Mouse (Mus musculus) liver, embryonic 11.5 days (tissue): Measurements from ENCODE around the gene Ptprn2. TPM values are rescaled to one million over a fixed set of nuclear protein-coding genes. Genes with fewer than 3 reads are reported as not detected.

Source experiments
- ATAC-seq: fragments of 200-750 bp; cut with Nextera tagmentation; replicated peaks from 2 replicates; pipeline ENCODE4 v1.8.0; 2017; ENCODE audit warnings: moderate number of reproducible peaks, mild to moderate bottlenecking, moderate TSS enrichment, moderate library complexity; ENCODE audit not compliant: low FRiP score
- DNase-seq: peaks from one replicate; pipeline ENCODE4 v3.0.0-alpha.2; 2017; ENCODE audit warnings: low spot score
- H3K27ac ChIP-seq: fragments of 300-500 bp; sonication (generic); 2 replicates; pipeline ENCODE4 v1.5.1; 2014; ENCODE audit warnings: mild to moderate bottlenecking, low read depth, low read length, control low read depth
- H3K27me3 ChIP-seq: fragments of 300-500 bp; sonication (generic); replicated peaks from 2 replicates; pipeline ENCODE4 v1.6.1; 2014; ENCODE audit warnings: low read length, mixed read lengths; ENCODE audit not compliant: control insufficient read depth, insufficient read depth
- H3K36me3 ChIP-seq: fragments of 300-500 bp; sonication (generic); 2 replicates; pipeline ENCODE4 v1.6.1; 2014; ENCODE audit warnings: mild to moderate bottlenecking, low read length, moderate library complexity, mixed read lengths; ENCODE audit not compliant: control insufficient read depth, insufficient read depth
- H3K4me1 ChIP-seq: fragments of 300-500 bp; sonication (generic); replicated peaks from 2 replicates; pipeline ENCODE4 v1.6.1; 2014; ENCODE audit warnings: low read length, mixed read lengths; ENCODE audit not compliant: control insufficient read depth, insufficient read depth
- H3K4me2 ChIP-seq: fragments of 300-500 bp; sonication (generic); 2 replicates; pipeline ENCODE4 v1.6.1; 2014; ENCODE audit warnings: mild to moderate bottlenecking, control low read depth, moderate library complexity
- H3K4me3 ChIP-seq: fragments of 300-500 bp; sonication (generic); 2 replicates; pipeline ENCODE4 v1.5.1; 2014; ENCODE audit warnings: low read depth, low read length, control low read depth
- H3K9ac ChIP-seq: fragments of 300-500 bp; sonication (generic); 2 replicates; pipeline ENCODE4 v1.6.1; 2014; ENCODE audit warnings: low read depth, low read length, control low read depth
- H3K9me3 ChIP-seq: fragments of 300-500 bp; sonication (generic); 2 replicates; pipeline ENCODE4 v1.6.1; 2016; ENCODE audit warnings: low read length, inconsistent platforms, mixed read lengths; ENCODE audit not compliant: control insufficient read depth
- WGBS: fragments of 180-500 bp; shearing (Covaris S2); extraction: QIAGEN DNeasy Blood & Tissue Kit; methylation state at CpG from one replicate; pipeline ENCODE4 v1.1.7; 2014; 5-methylcytosine and 5-hydroxymethylcytosine counted together
- polyA plus RNA-seq: library from polyadenylated mRNA; unstranded; fragments of >200 nt; fragmentation: Nextera tagmentation; extraction: Ambion mirVana; gene quantifications from 2 replicates; pipeline ENCODE4 v1.2.1, GENCODE M21; 2014

Gene Ptprn2
- polyA plus RNA-seq, 1 experiment from 2014 or later, result 0.11 TPM

DNA sequence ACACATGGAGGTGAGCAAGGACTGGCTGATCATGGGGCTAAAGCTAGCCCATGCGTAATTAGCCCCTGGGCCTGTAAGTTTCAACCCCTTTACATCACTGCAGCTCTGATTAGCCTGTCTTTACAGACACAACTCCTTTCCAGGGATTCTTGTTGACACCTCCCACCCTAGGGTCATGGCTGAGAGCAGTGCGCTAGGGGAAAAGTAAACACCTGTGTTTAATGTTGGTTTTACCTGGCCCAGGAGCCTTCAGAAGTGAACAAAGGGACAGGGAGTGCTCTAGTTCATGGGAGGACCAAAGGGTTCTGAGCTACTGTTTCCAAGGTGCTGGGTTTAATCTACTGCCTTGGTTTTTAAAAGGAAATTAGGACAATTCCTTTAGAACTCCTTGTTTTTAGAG is 100.6 kb downstream of the Ptprn2 start:
- DNase-seq (no peak), ATAC-seq (no peak)
- 73% methylated on average over 2 of the region's 2 CpGs for WGBS
- Histone ChIP-seq H3K36me3 (no peaks in the 10 kb centered on the region), H3K4me1 (no peaks in the 10 kb centered on the region), H3K9me3 (no peaks in the 10 kb centered on the region), H3K4me2 (no peak overlapping the region), H3K27ac (no peak overlapping the region), H3K9ac (no peak overlapping the region), H3K27me3 (no peaks in the 10 kb centered on the region), H3K4me3 (no peak overlapping the region)

DNA sequence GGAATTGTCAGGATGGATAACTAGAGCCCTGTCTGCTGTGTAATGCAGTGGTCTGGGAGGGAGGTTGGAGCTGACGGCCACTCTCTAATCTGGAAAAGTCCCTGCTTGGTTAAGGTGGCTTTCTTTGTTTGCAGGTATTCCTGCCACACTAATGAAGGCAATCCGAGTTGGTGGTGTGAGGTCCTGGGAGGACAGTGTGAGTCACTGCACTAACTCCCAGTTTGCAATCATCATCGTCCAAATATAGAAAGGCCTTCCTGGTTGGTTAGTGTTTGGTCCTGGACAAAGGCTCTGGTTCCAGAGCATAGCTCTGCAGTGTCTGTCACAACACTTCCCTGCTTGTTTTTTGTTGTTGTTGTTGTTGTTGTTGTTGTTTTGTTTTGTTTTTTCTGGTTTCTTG is 102.0 kb downstream of the Ptprn2 start:
- no peak overlapping the region for H3K27ac ChIP-seq
- no peak overlapping the region for H3K4me3 ChIP-seq
- H3K9me3 ChIP-seq, result no peaks in the 10 kb centered on the region
- no peaks in the 10 kb centered on the region for H3K27me3 ChIP-seq
- no peak overlapping the region for H3K9ac ChIP-seq
- no peaks in the 10 kb centered on the region for H3K36me3 ChIP-seq
- ATAC-seq (no peak), DNase-seq (no peak)
- no peaks in the 10 kb centered on the region for H3K4me1 ChIP-seq
- 55% methylated on average over 3 of the region's 3 CpGs for WGBS
- H3K4me2 ChIP-seq, result no peak overlapping the region

DNA sequence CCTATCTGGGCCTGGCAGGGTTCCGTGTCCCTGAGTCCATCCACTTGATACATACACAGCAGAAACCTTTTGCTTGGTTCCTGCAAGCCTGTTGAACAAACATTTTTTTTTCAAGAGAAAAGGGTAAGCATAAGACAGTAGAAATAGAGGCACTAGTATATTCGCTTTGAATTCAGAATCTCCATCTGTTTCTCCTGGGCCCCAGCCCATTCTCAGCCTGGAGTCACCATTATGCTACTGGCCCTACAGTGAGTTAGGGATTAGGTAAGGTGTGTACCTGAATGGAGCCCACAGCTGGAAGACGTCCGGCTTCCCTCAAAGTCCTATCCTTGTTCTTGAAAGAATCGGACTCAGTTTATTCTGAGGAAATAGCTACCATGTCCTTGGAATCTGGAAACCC is 104.6 kb downstream of the Ptprn2 start:
- no peak overlapping the region for H3K9ac ChIP-seq
- no peak for ATAC-seq
- 86% methylated on average over 5 of the region's 5 CpGs for WGBS

DNA sequence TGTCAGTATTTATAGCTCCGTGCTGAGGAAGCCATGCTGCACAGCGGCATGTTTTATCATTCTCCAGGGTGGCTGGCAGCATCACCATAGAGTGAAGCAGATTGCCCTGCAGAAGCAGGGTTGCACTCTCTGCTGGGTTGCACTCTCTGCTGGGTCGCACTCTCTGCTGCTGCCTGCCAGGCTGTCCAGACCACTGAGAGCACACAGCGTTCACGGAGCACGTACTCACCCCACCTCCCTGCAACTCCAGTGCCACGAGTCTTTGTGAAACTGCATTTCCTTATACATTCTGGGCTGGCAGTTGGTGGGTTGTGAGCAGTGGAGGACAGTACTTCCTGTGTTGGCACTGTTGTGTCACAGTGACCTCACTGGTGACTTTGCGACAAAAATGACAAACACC is 108.9 kb downstream of the Ptprn2 start:
- no peaks in the 10 kb centered on the region for H3K4me1 ChIP-seq
- H3K27ac ChIP-seq, result no peak overlapping the region
- ATAC-seq (no peak), DNase-seq (no peak)
- H3K36me3 ChIP-seq, result no peaks in the 10 kb centered on the region
- H3K4me2 ChIP-seq, result no peak overlapping the region
- H3K27me3 ChIP-seq, result no peaks in the 10 kb centered on the region
- 78% methylated on average over 8 of the region's 8 CpGs for WGBS
- H3K4me3 ChIP-seq, result no peak overlapping the region
- no peaks in the 10 kb centered on the region for H3K9me3 ChIP-seq
- H3K9ac ChIP-seq, result no peak overlapping the region

More for the DNA sequence above, 104.6 kb downstream of the Ptprn2 start:
- no peak for DNase-seq
- Histone ChIP-seq H3K27me3 (no peaks in the 10 kb centered on the region), H3K27ac (no peak overlapping the region), H3K4me1 (no peaks in the 10 kb centered on the region), H3K4me3 (no peak overlapping the region), H3K9me3 (no peaks in the 10 kb centered on the region), H3K4me2 (no peak overlapping the region), H3K36me3 (no peaks in the 10 kb centered on the region)

DNA sequence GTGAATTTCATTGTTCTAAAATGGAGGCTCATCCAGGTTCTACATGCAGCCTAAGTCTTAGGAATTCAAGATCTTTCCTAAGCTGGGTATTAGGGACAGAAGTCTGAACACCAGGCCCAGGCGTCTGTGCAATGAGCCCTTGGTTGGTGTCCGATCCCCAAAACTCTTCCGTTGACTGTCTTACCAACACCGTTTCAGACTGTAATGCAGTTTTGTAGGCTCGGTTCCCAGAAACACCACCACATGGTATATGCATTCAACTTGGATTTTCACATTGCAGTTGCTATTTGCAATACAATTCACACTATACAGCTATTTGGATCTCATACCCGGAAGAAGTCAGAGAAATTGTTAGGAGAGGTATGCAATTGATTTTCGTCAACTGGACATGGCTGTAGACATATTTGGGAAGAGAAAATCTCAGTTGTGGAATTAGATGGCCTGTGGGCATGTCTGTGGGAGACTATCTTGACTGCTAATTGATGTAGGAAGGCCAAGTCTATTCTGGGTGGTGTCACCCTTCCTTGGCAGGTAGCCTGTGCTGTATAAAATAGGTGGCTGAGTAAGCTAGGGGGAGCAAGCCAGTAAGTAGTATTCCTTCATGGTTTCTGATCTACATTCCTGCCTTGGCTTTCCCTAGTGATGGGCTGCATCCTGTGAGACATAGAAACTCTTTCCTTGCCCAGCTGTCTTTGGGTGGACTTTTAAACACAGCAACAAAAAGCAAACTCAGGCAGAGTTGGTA is 109.5 kb downstream of the Ptprn2 start:
- H3K4me1 ChIP-seq, result no peaks in the 10 kb centered on the region
- H3K9me3 ChIP-seq, result no peaks in the 10 kb centered on the region
- no peak overlapping the region for H3K9ac ChIP-seq
- H3K27me3 ChIP-seq, result no peaks in the 10 kb centered on the region
- H3K4me2 ChIP-seq, result no peak overlapping the region
- H3K27ac ChIP-seq, result no peak overlapping the region
- ATAC-seq (no peak), DNase-seq (no peak)
- no peaks in the 10 kb centered on the region for H3K36me3 ChIP-seq
- 89% methylated on average over 7 of the region's 7 CpGs for WGBS
- no peak overlapping the region for H3K4me3 ChIP-seq

DNA sequence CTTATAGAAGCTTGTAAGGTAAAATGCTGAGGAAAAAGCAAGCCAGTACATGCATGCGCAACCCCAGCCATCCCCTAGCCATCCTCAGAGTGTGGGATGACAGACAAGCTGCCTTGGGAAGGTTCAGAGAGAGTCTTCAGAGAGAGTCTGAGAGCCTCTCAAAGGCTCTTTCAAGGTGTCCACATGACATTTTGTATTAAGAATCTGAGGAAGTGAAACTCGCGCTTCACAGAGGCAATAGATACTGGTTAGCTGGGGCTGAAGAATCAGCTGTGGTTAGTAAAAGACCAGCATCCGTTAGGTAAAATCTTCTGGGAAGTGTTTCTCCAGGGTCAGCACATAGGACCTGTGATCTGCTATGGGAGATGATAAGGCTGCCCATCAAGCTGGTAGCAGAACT is 110.2 kb downstream of the Ptprn2 start:
- H3K4me1 ChIP-seq, result no peaks in the 10 kb centered on the region
- ATAC-seq (no peak), DNase-seq (no peak)
- H3K27ac ChIP-seq, result no peak overlapping the region
- no peaks in the 10 kb centered on the region for H3K27me3 ChIP-seq
- H3K9ac ChIP-seq, result no peak overlapping the region
- H3K9me3 ChIP-seq, result no peaks in the 10 kb centered on the region
- H3K4me2 ChIP-seq, result no peak overlapping the region
- no peaks in the 10 kb centered on the region for H3K36me3 ChIP-seq
- WGBS, result 88% methylated on average over 4 of the region's 4 CpGs
- no peak overlapping the region for H3K4me3 ChIP-seq

DNA sequence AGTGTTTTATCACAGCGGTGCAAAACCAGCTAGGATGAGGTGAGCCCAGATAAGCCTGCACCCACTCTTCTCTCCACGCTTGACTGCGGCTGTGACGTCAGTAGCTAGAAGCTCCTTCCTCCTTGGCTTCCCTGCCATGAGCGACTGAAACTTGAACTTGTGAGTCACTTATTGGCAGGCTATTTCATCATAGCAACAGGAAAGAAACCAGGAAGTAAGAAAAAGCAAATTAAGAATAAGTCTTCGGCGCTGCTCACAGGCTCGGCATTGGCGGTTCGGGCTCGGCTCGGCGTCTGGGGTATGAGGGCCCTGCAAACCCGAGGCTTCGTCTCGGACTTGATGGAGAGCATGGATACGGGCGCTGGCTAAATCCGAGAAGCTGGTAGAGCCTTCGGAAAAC is 111.5 kb downstream of the Ptprn2 start:
- Histone ChIP-seq H3K4me3 (no peak overlapping the region), H3K9ac (no peak overlapping the region), H3K36me3 (no peaks in the 10 kb centered on the region), H3K4me1 (no peaks in the 10 kb centered on the region), H3K27ac (no peak overlapping the region), H3K9me3 (no peaks in the 10 kb centered on the region), H3K27me3 (no peaks in the 10 kb centered on the region), H3K4me2 (no peak overlapping the region)
- ATAC-seq, result no peak
- no peak for DNase-seq
- WGBS, result 76% methylated on average over 20 of the region's 20 CpGs

DNA sequence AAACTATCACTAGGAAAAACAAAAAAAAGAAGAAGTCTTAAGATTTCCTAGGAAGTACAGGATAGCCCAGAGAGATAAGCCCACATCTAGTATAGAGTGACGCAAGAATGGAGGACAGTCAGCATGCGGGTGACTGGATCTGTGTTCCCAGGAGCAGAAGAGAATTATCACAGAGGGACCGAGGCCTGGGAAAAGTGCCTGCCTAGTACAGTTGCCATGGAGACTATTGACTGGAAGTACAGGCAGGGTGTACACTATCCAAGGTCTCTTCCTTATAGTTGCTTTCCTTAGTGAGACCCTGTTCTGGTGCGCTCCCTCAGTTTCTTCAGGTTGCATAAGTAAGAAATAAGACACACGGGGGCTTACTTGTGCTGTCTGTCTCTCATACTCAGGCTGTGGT is 112.2 kb downstream of the Ptprn2 start:
- Histone ChIP-seq H3K4me2 (no peak overlapping the region), H3K27ac (no peak overlapping the region), H3K9ac (no peak overlapping the region), H3K36me3 (no peaks in the 10 kb centered on the region), H3K4me3 (no peak overlapping the region), H3K27me3 (no peaks in the 10 kb centered on the region), H3K4me1 (no peaks in the 10 kb centered on the region), H3K9me3 (no peaks in the 10 kb centered on the region)
- 77% methylated on average over 5 of the region's 5 CpGs for WGBS
- DNase-seq, result no peak
- no peak for ATAC-seq
